Mouse (Mus musculus): ENCODE measurements around the gene Scamp1.

Scamp1 gene

DNA sequence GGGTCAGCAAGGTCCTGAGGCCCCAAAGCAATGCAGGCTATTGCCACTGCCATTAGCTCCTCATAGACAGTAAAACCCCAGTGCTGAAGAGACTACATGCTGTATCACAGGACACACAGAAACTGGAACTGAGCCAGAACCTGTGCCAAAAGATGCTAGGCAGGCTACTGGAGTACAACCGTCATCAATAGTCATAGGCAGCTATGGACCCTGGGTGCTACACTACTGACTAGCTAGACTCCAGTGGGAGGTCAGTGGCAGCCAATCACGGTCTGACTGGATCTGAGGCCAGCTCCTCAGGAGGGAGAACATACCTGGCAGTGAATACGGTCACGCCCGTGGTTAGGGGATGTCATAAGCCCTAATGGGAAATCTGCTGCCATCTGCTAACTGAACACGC lies 14.4 kb downstream of the Scamp1 start:
- DNase-seq (ENCODE audit: low spot score), result no peak

DNA sequence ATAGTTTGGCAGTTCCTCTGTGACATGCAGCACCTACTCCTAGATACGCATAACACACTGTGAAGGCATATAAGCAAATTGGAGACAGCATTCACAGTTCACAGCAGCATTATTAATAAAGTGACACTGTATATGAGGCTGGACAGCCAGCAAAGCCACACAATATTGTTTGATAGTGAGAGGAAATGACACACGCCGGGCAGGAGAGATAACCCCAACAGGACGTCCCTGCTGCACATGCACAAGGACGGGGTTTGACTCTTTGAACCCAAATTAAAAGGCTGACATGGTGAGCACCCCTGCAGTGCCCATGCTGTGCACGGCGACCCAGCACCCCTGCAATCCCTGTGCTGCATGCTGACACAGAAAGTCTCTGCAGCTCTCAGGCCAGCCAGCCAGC lies 17.5 kb downstream of the Scamp1 start:
- DNase-seq (ENCODE audit: low spot score), result no peak

DNA sequence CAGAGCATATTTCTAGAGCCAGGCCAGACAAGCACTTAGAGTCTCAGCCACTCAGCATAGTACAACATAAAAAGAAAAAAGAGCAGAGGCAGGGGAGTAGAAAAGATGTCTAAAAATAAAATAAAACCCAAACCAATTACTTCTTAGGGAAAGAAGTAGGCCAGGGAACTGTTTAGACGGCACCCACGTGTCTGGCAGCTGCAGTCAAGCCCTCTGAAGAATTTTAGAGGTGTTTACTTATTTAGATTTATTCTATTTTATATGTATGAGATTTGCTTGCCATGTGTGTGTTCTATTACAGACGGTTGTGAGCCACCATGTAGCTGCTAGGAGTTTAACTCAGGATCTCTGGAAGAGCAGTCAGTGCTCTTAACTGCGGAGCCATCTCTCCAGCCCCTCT lies 18.5 kb downstream of the Scamp1 start:
- no peak for DNase-seq (ENCODE audit: low spot score)

DNA sequence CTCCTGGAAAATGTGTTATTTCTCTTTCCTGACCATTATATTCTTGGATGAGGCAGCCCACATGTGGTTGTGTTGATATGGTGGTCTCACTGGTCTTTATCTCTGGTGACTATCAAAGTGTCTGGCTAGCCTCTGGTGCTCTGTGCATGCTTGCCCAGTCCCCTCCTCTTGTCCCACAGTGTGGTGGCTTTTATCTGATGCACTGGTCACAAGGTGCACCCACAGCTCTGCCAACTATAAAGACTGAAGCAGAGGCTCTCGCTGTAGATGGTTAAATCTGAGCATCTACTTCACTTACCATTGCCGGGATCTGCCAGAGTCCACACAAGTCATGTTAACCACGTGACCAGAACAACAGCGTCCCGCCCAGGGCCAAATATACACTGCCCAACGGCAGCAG lies 19.1 kb downstream of the Scamp1 start:
- DNase-seq (ENCODE audit: low spot score), result no peak

DNA sequence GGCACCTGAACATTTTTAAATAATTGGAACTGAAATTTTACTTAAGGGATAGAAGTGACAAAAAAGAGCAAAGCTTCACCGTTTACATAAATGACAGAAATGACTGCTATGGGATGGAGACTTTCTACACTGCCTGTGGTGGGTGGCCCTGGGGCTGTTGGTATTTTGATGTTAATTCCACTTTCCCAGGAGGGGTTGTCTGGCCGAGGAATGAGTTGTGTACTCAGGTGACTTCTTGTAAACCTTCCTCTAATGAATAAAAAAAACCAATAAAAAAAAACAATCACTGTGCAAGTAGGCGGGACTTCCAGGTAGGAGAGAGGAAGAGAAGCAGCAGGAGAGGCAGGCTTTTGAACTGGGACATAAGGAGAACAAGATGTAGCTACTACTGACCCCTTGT lies 20.4 kb downstream of the Scamp1 start:
- DNase-seq (ENCODE audit: low spot score), result no peak

DNA sequence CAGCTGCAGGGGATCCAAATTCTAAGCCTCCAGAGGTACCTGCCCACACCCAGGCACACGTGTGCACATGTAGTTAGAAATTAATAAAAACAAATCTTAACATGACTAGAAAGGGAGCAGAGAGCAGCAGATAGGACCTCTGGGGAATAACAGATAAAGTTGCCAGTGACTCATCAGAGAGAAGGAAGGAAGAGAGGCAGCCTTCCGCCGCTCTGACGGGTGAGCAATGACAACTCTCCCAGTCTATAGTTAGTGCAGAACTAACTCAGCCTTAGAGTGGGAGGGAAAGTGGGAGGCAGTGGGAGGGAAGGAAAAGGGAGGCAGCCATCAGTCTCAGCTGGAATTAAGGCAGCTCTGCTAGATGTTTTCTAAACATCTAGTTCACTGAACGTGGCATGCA lies 21.7 kb downstream of the Scamp1 start:
- DNase-seq (ENCODE audit: low spot score), result no peak

DNA sequence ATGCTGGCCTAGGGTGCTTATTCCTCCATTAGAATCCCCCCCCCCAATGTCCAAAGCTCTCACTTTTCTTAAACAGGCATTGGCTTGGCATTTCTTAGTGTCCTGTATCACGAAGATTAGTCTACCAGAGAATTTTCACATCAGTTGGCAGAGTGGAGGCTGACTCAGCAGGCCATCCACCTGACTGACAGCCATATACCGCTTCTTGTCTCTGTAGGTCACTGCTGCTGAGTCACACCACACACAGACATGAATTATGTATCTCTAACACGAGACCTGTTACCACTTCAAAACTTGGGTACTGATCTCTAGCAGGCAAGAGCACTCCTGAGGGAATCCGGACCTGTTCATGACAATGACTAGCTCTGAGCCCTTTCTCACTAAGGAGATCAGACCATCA lies 23.1 kb downstream of the Scamp1 start:
- no peak for DNase-seq (ENCODE audit: low spot score)

DNA sequence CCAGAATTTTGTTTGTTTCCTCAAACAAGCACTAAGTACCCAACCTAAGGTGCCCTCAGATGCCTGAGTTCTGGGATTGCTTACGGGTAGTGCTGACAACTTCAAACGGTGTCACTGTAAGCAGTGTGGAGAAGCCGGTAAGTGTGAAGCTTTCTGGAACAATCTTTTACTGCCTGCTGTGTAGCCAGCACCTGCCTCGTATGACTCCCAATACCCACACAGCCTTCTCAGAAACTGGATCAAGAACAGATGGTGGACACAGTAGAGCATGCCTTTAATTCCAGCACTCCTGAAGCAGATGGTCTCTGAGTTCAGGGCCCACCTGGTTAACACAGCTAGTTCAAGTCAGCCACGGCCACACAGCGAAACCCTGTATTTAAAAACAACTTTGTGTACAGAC lies 24.0 kb downstream of the Scamp1 start:
- DNase-seq (ENCODE audit: low spot score), result no peak

DNA sequence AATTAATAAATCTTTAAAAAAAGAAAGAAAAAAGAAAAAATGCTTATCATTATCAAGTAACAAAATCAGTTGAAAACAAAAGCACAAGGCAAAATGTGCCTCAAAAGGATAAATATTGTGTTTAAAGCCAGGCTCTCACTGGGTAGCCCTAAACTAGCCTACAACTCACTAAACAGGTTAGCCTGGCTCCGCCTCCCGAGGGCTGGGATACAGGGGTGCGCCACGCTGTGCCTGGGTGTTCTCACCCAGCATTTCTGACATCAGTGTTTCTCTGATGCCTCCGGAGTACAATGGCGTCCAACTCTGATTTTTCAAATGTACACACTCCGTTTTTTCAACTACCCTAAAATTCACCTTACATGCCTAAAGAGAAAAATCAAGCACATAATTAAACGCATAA lies 24.7 kb downstream of the Scamp1 start:
- no peak for DNase-seq (ENCODE audit: low spot score)

DNA sequence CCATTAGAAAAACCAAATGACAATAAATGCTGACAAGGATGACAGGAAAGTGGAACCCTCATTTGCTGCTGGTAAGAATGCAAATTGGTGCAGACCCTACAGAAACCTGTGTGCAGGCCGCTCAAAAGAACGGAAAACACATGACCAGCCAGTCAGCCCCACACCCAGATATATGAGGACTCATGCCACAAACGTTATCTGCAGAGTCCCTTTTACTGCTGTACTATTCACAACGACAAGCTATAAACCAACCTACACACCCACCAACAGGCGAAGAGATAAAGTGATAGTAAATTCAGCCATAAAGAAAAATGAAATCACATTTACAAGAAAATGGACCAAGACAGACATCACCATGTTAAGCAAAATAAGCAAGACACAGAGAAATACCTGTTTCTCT lies 26.4 kb downstream of the Scamp1 start:
- no peak for DNase-seq (ENCODE audit: low spot score)

DNA sequence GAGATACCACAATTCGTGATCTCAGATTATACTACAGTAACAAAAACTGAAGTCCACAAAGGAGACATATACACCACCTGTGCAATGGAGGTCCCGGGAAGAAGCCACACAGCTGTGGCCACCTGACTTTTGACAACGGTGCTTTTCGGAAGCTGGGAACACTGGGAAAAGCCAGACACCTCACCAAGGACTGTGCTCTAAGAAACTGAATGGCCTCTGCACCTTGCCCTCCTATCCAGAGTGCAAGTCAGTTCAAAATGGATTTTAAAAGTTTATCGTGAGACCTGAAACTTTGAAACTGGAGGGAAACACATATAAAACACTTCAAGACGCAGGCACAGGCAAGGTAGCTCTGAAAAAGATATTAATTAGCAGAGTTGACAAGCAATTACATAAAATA lies 27.1 kb downstream of the Scamp1 start:
- DNase-seq (ENCODE audit: low spot score), result no peak

DNA sequence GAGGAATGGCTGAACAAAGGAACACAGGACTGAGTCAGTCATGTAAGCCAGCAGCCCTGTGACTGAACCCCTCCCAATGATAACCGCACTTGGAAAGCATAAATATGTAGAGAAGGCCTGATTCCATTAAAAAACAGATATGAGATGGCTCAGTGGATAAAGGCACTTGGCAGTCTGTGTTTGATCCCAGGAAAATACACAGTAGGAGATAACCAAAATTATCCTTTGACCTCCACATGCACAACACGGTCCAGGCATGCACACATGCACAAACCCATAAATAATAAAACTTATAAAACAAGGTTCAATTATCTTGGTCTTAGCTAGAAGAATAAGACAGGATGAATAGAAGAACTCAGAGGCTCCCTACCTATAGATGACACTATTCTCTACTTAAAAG lies 27.9 kb downstream of the Scamp1 start:
- DNase-seq (ENCODE audit: low spot score), result no peak

DNA sequence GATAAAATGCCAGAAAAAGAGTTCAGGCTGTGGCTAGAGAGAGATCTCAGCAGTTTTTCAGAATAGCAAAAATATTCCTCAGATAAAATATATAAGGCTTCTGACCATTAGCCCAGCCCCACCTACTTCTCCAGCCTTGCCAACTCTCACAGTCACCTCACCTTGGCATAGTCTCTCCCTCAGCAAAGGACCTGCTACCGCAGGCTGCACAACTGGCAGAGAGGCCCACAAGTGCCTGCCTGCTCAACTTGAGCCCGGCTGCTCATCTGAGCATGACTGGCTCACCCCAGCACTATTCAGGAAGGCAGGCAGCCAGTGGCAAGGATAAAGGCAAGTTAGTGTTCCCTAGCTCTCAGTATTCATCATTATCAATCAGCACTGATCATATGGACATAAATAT lies 30.5 kb downstream of the Scamp1 start:
- no peak for DNase-seq (ENCODE audit: low spot score)

DNA sequence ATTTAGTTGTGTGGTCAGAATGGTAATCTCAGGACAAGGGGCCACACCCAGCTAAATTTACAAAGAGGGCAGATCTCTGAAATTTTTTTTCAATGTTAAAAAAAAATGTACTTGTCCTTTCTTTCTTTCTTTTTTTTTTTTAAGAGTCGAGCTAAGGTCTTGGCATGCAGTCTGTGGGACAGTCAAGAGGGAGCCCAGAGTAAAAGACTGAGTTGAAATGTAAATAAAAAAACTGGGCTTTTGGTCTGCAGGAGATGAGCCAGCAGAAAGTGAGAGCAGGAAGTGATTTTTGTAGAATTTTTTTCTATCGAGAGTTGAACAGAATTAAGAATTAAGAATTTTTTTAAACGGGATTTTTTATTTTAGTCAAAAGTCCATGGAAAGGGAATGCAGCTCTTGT lies 31.4 kb downstream of the Scamp1 start:
- DNase-seq (ENCODE audit: low spot score), result no peak

DNA sequence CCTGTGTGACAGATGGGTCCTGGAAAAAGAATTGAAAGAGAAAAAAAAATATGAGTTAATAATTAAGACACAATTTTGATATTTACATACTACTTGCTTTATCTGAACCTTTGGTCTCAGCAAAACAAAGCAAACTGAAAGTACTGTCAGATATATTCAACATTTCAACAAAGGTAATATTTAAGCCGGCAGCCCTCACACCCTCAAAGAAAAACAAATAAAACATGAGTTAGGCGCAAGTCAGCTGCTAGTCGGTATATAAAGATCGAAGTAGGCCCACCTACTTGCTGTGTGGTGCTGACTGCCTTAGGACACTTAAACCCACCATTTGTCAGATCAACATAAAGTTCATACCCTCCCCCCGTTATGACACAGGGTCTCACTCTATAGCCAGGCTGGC lies 32.6 kb downstream of the Scamp1 start:
- no peak for DNase-seq (ENCODE audit: low spot score)

DNA sequence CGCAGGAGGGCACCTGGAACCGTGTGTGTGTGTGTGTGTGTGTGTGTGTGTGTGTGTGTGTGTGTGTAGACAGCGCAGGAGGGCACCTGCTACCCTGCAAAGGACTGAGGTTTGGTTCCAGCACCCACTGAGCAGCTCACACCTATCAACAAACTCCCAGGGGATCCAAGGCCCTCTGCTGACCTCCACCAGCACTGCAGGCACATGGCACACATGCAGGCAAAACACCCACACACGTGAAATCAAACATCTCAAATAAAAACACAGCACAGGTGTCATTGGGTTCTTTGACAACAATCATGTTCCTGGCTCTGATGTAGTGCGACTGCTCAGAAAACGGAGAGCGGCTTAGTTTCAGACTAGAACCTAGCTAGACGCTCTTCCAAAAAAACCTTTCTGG lies 34.9 kb downstream of the Scamp1 start:
- DNase-seq (ENCODE audit: low spot score), result no peak

DNA sequence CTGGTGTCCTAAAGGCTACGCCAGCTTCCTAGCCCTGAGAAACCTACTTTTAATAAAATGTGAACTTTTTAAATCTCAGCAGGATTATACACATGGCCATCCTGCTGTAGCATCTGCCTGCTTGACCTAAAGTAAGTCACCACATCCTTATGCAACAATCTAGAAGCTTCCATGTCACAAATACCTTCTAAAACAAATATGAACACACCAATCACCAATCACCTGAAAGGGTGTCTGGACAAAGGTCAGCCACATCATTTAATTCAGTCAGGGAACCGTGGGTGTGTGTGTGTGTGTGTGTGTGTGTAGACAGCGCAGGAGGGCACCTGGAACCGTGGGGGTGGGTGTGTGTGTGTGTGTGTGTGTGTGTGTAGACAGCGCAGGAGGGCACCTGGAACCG lies 35.5 kb downstream of the Scamp1 start:
- DNase-seq (ENCODE audit: low spot score), result no peak

DNA sequence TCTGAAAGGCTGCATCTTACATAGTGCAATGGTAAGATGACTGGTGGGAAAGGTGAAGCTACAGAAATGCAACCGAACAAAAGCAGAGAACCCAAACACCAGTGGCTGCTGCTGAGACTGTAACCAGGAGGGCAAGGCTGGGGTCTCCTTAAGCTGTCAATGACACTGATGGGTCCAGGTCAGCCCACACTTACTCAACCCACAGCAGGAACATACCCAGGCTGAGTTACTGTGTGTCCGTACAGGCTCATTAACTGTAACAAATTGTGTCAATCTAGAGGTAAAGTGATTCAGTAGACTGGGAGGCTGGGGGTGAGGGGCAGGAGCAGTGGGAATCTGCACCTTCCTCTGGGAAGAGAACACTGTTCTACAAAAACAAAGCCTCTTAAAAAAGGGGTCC lies 42.8 kb downstream of the Scamp1 start:
- no peak for DNase-seq (ENCODE audit: low spot score)

DNA sequence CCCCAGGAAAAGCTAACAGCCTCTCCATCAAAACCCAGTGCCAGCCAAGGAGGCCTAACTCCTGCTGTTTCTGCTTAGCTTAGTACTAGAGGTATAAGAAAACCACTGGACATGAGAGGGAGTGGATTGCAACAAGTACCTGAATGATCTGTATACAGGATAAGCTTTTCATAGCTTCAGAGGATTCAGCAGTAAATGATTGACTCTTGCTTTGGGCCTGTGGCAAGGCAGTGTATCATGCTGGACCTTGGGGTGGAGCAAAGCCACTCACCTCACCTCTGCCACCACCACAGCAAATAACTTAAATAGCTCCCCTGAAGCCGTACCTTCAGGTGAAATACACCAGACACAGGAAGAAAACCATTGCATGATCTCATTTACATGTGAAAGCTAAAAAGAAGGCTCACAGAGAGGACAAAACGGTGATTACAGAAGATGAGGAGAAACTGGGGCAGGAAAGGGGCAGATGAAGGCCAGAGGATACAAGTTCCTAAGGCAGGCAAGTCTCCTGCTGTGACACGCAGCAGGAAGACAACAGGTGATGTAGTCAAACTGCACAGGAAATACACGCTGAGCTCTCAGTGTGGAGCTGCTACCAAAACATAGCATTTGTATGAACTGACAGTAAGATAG lies 43.6 kb downstream of the Scamp1 start:
- no peak for DNase-seq (ENCODE audit: low spot score)

DNA sequence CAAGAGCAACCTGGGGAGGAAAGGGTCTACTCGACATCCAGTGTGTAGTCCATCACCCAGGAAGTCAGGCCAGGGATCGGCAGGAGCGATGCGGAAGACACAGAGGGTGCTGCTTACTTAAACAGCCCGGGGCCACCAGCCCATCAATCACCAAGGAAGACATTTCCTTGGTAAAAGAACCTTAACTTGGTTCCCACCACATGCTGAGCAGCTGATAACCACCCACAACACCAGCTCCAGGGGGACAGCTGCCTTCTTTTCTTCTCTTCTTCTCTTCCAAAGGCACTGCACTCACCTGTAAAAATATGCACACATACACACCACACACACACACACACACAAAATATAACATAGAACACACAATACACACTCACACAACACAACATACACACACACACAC lies 44.8 kb downstream of the Scamp1 start:
- DNase-seq (ENCODE audit: low spot score), result no peak

DNA sequence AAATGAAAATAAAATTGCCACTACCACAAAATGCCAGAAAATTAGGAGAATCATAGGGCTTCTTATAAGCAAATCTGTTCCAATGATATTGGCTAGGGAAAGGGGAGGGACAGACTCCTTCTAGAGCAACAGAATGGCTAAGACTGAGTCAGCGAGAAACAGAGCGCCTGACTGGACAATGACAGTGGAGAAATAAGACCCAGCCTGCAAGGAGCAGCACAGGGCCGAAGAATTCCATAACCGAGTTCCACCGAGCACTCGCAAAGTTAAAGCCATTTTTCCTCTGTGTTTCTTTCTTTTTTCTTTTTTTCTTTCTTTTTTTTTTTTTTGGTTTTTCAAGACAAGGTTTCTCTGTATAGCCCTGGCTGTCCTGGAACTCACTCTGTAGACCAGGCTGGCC lies 45.5 kb downstream of the Scamp1 start:
- DNase-seq (ENCODE audit: low spot score), result no peak

DNA sequence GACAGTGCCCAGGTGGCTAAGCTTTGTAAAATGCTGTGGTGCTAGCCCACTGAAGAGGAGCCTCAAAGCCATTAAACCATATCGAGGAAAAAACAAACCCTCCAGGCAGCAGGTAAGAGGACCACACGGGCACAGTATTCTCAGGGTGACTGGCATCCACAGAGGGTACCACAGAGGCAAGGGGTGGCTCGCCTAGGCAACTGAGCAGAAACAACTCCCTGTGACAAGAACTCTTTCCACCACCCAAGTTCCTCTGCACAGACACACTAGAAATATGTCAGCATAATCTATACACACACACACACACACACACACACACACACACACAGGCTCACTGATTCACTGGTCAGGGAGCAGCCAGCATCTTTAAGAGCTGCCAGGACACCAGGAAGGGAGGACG lies 46.2 kb downstream of the Scamp1 start:
- no peak for DNase-seq (ENCODE audit: low spot score)

DNA sequence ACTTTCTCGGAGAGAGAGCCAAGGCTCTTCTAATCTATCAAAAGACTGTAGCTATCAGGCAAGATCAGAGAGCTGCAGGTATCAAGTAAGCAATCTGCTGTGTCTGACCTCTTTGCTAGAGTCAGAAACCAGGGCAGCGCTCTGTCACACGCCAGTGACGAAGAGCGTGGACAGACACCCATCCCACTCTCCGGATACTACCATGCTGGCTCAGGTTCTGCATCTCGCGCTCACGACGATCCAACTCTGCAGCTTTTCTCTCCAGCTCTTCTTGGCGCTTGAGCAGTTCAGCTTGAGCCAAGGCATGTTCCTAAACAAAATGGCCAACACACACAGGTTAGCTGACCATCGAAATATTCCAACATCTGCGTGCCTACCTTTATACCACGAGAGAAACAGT lies 53.8 kb downstream of the Scamp1 start:
- DNase-seq (ENCODE audit: low spot score), result no peak

DNA sequence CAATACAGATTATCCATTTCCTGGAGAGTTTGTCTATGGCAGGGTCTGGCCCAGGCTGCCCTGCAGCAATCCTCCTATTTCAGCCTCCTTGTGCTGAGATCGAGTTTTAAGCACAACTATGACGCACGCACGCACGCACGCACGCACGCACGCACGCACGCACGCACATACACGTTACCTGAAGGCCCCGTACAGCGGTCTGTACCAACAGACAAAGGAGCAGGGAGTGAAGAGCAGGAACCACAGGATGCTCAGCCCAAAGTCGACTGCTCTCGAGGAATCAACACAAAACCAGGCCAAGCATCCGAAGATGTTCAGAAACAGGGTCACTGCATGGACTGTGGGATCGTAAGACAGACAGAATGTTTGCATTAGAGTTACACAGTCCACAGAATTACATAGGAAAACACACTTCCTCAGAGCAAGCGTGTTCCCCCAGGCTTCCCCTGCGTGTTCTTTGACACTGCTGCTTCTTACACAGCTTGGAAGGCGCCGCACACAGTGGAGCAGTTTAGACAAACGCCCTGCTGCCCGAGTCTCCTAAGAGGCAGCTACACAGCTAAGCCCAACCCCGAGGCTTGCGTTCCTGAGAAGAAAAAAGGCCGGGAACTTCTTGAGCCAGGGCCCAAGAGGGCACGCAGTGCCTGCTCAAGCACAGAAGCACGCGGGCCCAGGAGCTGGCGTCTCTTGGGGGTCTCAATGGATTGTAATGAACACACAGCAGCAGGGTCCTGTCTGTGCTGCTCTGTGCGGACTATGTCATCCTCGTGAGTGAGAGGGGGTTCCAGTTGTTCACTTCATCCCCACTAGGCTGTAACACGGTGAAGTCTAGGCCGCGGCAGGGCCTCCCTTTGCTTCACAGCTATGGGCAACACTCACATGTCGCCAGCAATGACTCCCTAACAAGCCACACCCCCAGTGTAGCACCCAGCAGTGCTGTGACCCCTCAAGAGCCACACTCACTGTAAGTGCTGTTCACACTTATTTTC lies 60.6 kb downstream of the Scamp1 start:
- no peak for DNase-seq (ENCODE audit: low spot score)
